Mouse (Mus musculus) neural tube, embryonic 12.5 days (tissue): ENCODE data around the gene Dbndd2. TPM values are rescaled to one million over a fixed set of nuclear protein-coding genes. Genes with fewer than 3 reads are reported as not detected.

Source experiments
- ATAC-seq: fragments of 200-750 bp; cut with Nextera tagmentation; 2 replicates; pipeline ENCODE4 v1.8.0; 2017; ENCODE audit warnings: low read depth, mild to moderate bottlenecking, moderate TSS enrichment, moderate library complexity; ENCODE audit not compliant: low FRiP score
- H3K27ac ChIP-seq: fragments of 300-500 bp; sonication (generic); 2 replicates; pipeline ENCODE4 v1.5.1; 2016
- H3K27me3 ChIP-seq: fragments of 300-500 bp; sonication (generic); replicated peaks from 2 replicates; pipeline ENCODE4 v1.6.1; 2016; ENCODE audit warnings: mild to moderate bottlenecking
- H3K36me3 ChIP-seq: fragments of 300-500 bp; sonication (generic); 2 replicates; pipeline ENCODE4 v1.6.1; 2016; ENCODE audit warnings: mild to moderate bottlenecking
- H3K4me1 ChIP-seq: fragments of 300-500 bp; sonication (generic); 2 replicates; pipeline ENCODE4 v1.6.1; 2016
- H3K4me2 ChIP-seq: fragments of 300-500 bp; sonication (generic); replicated peaks from 2 replicates; pipeline ENCODE4 v1.6.1; 2016; ENCODE audit warnings: mild to moderate bottlenecking
- H3K4me3 ChIP-seq: fragments of 300-500 bp; sonication (generic); 2 replicates; pipeline ENCODE4 v1.5.1; 2016
- H3K9ac ChIP-seq: fragments of 300-500 bp; sonication (generic); 2 replicates; pipeline ENCODE4 v1.6.1; 2016; ENCODE audit warnings: mild to moderate bottlenecking
- H3K9me3 ChIP-seq: fragments of 300-500 bp; sonication (generic); 2 replicates; pipeline ENCODE4 v1.6.1; 2016; ENCODE audit warnings: mild to moderate bottlenecking
- WGBS: fragments of 180-500 bp; shearing (Covaris S2); methylation state at CpG from one replicate; pipeline ENCODE4 v1.1.7; 2016; 5-methylcytosine and 5-hydroxymethylcytosine counted together
- polyA plus RNA-seq: library from polyadenylated mRNA; unstranded; fragments of >200 nt; fragmentation: Nextera tagmentation; extraction: Ambion mirVana; gene quantifications from 2 replicates; pipeline ENCODE4 v1.2.1, GENCODE M21; 2016

Gene Dbndd2
- polyA plus RNA-seq, 1 experiment from 2014 or later, result 7.0 TPM

GRCm38 (mm10) chr2:164456413-164456812, 29.5 kb upstream of the Dbndd2 start:
- WGBS, result 93% methylated on average over 1 of the region's 1 CpGs
- Histone ChIP-seq H3K36me3 (no peaks in the 10 kb centered on the region), H3K4me3 (no peak overlapping the region), H3K9ac (no peak overlapping the region), H3K4me1 (peaks cover 8% of the 10 kb centered on the region), H3K9me3 (no peaks in the 10 kb centered on the region), H3K4me2 (peak overlapping the region; percentile 48; the same call in 1 of the 2 replicates), H3K27me3 (no peaks in the 10 kb centered on the region), H3K27ac (no peak overlapping the region)
- no peak for ATAC-seq

DNA sequence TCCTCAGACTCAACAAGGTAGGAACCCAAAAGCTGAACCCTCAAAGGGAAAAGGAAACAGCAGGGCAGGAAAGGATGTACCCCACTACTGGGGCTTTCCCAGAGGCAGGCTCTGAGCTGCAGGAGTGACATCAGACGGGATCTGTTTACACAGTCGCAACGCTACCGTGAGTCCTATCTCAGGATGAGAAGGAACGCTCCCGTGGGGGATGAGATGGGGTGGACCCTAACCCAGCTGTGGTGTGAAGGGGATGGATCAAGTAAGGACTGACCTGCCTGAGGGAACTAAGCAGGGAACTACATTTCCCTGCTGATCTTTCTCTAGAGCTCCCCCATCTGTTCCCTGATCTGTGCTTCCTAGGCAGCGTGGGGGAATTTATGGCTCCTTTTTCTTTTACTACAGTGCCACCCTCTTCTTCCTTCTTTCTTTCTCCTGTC, 29.0 kb upstream of the Dbndd2 start, which contains the start of gene Sys1:
Sys1 (plus strand) TSS at position 101 of the 437 bp plus-strand sequence.
- Histone ChIP-seq H3K4me2 (peak within 1 kb of the TSS; percentile 48), H3K9ac (peak within 1 kb of the TSS; percentile 22; the same call in 1 of the 2 replicates), H3K9me3 (no peaks in the 10 kb centered on the region), H3K27me3 (no peaks in the 10 kb centered on the region), H3K27ac (no peak within 1 kb of the TSS), H3K4me3 (no peak within 1 kb of the TSS), H3K4me1 (peaks cover 11% of the 10 kb centered on the region), H3K36me3 (no peaks in the 10 kb centered on the region)
- 1% methylated on average over 7 of the region's 7 CpGs for WGBS
- no peak for ATAC-seq

DNA sequence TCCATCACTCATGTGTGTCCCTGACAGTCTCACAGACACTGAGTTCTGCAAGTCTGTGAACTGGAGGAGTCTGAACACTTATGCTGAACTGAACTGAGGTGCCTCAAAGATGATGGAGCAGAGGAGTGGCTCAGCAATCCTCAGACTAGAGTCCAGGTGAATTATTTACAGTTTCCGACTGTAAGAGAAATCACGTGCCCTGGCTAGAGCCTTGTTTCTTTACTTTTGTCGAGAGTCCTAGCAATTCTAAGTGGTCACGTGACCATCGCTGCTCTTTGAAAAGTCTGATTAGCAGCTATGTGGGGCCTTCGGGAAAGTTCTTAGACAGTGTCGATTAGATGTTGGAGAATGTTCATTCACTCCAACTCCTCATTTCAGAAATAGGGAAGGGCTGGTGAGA, 28.0 kb upstream of the Dbndd2 start:
- no peak for ATAC-seq
- WGBS, result 59% methylated on average over 7 of the region's 7 CpGs
- H3K27me3 ChIP-seq, result no peaks in the 10 kb centered on the region
- peaks cover 2% of the 10 kb centered on the region; the same call in 1 of the 2 replicates for H3K36me3 ChIP-seq
- H3K9me3 ChIP-seq, result no peaks in the 10 kb centered on the region
- H3K4me3 ChIP-seq, result no peak overlapping the region
- H3K4me2 ChIP-seq, result no peak overlapping the region
- H3K9ac ChIP-seq, result no peak overlapping the region
- H3K27ac ChIP-seq, result no peak overlapping the region
- H3K4me1 ChIP-seq, result peaks cover 19% of the 10 kb centered on the region

DNA sequence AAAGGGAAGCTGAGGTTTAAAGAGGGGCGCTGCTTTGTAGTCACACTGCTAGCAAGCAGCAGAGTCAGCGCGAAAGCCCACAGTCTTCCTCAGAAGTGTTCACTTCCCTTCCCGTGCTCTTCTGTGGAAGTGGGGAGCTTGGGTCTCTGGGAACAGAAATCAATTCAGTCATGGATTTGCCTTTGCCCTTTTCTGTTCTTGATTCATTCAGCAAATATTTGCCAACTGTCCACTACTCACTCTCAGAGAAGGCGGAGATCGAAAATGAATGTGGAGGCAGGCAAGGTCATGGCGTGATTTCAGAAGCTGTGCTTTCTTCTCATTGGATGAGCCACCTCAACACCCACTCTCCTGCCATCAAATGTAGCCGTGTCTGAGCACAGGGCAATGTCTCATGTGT, 27.4 kb upstream of the Dbndd2 start:
- no peaks in the 10 kb centered on the region for H3K9me3 ChIP-seq
- H3K4me3 ChIP-seq, result no peak overlapping the region
- ATAC-seq, result no peak
- H3K27ac ChIP-seq, result no peak overlapping the region
- H3K9ac ChIP-seq, result no peak overlapping the region
- WGBS, result 92% methylated on average over 8 of the region's 8 CpGs
- H3K27me3 ChIP-seq, result no peaks in the 10 kb centered on the region
- no peak overlapping the region for H3K4me2 ChIP-seq
- peaks cover 19% of the 10 kb centered on the region for H3K4me1 ChIP-seq
- peaks cover 8% of the 10 kb centered on the region; the same call in 1 of the 2 replicates for H3K36me3 ChIP-seq

DNA sequence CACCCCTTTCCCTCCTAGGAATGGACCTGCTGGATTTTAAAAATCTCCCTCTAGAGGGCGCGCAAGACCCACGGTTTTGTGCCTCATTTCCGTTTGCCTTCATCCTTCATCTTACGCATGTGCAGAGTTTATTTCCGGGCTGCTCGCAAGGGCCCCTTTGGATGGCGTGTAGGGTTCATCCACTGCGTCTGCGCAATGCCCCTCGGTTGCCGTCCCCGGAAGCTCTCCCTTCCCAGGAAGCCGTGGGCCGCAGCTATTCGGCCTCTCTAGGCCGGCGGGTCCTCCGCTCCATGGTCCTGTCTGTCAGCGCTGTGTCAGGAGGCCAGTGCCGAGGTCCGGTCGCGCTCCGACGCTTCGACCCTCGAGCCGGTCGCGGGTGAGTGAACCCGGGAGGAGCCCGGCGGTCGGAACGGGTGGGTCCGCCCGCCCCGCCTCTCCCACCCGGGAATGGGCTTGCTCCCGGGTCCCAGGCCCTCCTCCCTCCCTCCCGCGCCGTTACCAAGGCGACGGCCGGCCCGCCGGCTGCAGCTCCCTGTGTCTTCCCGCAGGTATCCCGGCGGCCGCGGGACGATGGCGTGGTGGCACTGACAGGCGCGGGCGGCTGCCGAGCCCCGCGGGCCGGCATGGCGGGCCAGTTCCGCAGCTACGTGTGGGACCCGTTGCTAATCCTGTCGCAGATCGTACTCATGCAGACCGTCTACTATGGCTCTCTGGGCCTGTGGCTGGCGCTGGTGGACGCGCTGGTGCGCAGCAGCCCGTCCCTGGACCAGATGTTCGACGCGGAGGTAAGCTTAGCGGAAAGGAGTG, 25.0 kb upstream of the Dbndd2 start, which contains the start of gene Gm20458:
Gm20458 (plus strand) TSS at position 223 of the 807 bp plus-strand sequence.
- ATAC-seq, result peak; percentile 98
- Histone ChIP-seq H3K4me2 (peak within 1 kb of the TSS; percentile 73), H3K27ac (peak within 1 kb of the TSS; percentile 82), H3K9me3 (no peaks in the 10 kb centered on the region), H3K36me3 (peaks cover 30% of the 10 kb centered on the region), H3K27me3 (no peaks in the 10 kb centered on the region), H3K4me1 (peaks cover 19% of the 10 kb centered on the region), H3K9ac (peak within 1 kb of the TSS; percentile 68), H3K4me3 (peak within 1 kb of the TSS; percentile 70)
- under 1% methylated on average over 77 of the region's 79 CpGs for WGBS

DNA sequence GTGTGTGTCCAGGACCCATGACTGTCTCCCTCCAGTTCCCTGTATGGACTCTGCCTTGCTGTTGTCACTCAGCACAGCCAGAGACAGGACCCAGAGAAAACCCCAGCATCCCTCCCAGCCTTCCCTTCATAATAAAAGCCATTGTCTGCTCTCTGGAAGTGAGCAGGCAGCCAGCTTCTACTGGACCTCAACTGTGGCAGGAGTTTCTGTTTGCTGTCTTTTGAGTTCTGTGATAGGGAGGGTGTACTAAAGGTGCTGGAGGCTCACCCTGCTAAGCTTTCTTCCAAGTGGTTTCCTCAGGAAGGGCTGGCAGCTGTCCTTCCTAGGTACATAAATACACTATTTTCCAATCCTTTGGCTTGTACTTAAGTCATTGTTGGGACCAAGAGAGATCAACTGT, 20.7 kb upstream of the Dbndd2 start:
- Histone ChIP-seq H3K27ac (no peak overlapping the region), H3K4me3 (no peak overlapping the region), H3K4me2 (no peak overlapping the region), H3K4me1 (peaks cover 11% of the 10 kb centered on the region), H3K36me3 (peaks cover 45% of the 10 kb centered on the region), H3K9me3 (no peaks in the 10 kb centered on the region), H3K27me3 (no peaks in the 10 kb centered on the region), H3K9ac (no peak overlapping the region)
- ATAC-seq, result no peak

DNA sequence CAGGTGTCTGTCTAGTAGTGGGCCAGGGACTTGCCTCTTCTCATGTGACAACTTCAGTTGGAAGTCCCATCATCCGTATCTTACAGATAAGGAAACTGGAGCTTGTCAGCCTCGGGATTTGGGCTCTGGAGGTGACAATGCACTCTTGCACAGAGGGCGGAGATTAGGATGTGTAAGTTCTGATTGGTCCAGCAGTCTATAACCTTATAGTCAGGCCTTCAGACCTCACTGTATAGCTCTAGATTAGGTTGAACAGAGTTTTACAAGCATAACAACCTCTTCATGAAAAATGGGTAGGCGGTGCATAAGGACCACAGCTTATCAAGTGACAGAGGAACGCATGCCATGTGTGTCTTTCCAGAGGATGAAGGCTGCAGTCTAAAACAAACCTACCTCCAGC, 19.1 kb upstream of the Dbndd2 start:
- Histone ChIP-seq H3K27me3 (no peaks in the 10 kb centered on the region), H3K36me3 (peaks cover 48% of the 10 kb centered on the region), H3K27ac (no peak overlapping the region), H3K4me2 (no peak overlapping the region), H3K9ac (no peak overlapping the region), H3K9me3 (no peaks in the 10 kb centered on the region), H3K4me3 (no peak overlapping the region), H3K4me1 (peaks cover 8% of the 10 kb centered on the region)
- no peak for ATAC-seq
- 88% methylated on average over 5 of the region's 5 CpGs for WGBS

- ATAC-seq, result no peak
- H3K36me3 ChIP-seq, result peaks cover 37% of the 10 kb centered on the region
- no peaks in the 10 kb centered on the region for H3K9me3 ChIP-seq
- H3K4me1 ChIP-seq, result no peaks in the 10 kb centered on the region
- H3K9ac ChIP-seq, result no peak overlapping the region
- no peak overlapping the region for H3K27ac ChIP-seq
- H3K27me3 ChIP-seq, result no peaks in the 10 kb centered on the region
- no peak overlapping the region for H3K4me3 ChIP-seq
- 34% methylated on average over 10 of the region's 10 CpGs for WGBS
- H3K4me2 ChIP-seq, result no peak overlapping the region
Measured at GRCm38 (mm10) chr2:164470254-164470653, 15.7 kb upstream of the Dbndd2 start.

- no peaks in the 10 kb centered on the region for H3K4me1 ChIP-seq
- H3K4me2 ChIP-seq, result no peak within 1 kb of the TSS
- H3K27me3 ChIP-seq, result no peaks in the 10 kb centered on the region
- 91% methylated on average over 6 of the region's 6 CpGs for WGBS
- no peaks in the 10 kb centered on the region for H3K9me3 ChIP-seq
- H3K9ac ChIP-seq, result no peak within 1 kb of the TSS
- no peak for ATAC-seq
- peaks cover 24% of the 10 kb centered on the region for H3K36me3 ChIP-seq
- H3K4me3 ChIP-seq, result no peak within 1 kb of the TSS
- H3K27ac ChIP-seq, result no peak within 1 kb of the TSS
Measured at GRCm38 (mm10) chr2:164473624-164474023, 12.3 kb upstream of the Dbndd2 start, which contains the start of gene Trp53tg5. TSS of gene Trp53tg5 (minus strand) at chr2:164473724.

DNA sequence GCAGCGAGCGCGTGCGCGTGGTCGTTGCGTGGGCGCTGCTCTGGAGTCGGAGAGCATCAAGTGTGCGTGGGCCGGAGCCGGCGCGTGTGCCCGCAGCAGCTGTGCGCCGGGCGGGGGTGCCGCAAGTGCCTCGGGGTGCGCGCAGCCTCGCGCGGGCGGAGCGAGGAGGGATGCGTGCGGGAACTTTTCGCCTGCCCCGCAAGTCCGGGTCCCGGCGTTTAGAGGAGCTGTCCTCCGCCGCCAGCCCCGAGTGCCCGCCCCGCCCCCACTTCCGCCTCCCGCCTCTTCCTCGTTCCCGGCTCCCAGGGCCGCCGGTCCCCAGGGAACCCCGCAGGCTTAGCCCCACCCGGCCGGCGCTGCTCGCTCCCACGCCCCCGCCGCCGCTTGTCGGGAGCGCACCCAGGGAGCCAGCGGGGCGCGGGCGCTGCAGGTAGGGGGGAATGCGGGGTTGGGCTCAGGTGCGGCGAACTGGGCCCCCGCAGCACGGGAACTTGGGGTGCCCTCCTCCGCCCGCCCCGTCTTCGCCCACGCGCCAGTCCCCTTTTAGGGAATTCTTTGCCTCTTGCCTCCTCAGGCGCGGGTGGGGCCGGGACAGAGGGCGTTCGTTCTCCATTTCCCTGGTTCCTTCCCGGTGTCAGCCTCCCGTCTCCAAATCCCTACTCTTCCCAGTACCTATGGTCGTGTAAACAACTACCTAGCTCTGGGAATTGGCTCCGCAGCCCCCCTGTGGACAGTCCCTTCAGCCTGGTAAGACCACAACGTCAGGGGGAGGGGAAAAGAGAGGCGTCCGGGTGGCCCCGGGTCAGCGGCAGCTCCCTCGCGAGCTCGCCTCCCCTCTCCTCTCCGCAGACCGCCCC, 580 bp downstream of the Dbndd2 start:
- under 1% methylated on average over 90 of the region's 90 CpGs for WGBS

DNA sequence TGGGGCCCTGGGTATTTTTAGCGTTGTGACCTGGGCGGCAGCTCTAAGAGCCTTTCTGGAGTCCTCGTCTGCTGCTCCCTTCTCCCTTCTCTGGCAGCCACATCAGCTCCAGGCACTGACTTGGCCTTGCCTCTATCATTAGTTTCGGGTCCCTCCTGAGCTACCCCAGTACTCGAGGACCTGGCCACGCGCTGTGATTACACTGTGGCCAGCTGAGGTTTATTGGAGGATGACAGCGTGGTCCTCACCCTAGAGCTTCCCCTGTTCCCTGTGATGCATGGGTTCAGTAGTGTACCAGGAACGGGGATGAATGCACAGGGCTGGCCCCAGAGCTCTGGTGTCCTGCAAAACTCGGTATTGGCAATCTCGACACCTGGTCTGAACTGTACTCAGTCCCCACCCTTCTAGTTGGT, 1.2 kb downstream of the Dbndd2 start:
- Histone ChIP-seq H3K4me1 (peaks cover 15% of the 10 kb centered on the region), H3K27ac (no peak overlapping the region), H3K9me3 (no peaks in the 10 kb centered on the region), H3K4me3 (peak overlapping the region; percentile 68), H3K9ac (peak overlapping the region; percentile 75), H3K27me3 (peaks cover 36% of the 10 kb centered on the region), H3K36me3 (peaks cover 7% of the 10 kb centered on the region), H3K4me2 (peak overlapping the region; percentile 99)
- no peak for ATAC-seq
- WGBS, result 13% methylated on average over 11 of the region's 11 CpGs

More for the DNA sequence above, 580 bp downstream of the Dbndd2 start:
- peaks cover 15% of the 10 kb centered on the region for H3K4me1 ChIP-seq
- peak; percentile 58 for ATAC-seq
- H3K27me3 ChIP-seq, result peaks cover 36% of the 10 kb centered on the region
- H3K4me2 ChIP-seq, result peak overlapping the region; percentile 99
- H3K9me3 ChIP-seq, result no peaks in the 10 kb centered on the region
- H3K9ac ChIP-seq, result peak overlapping the region; percentile 75
- no peak overlapping the region for H3K27ac ChIP-seq
- peak overlapping the region; percentile 68 for H3K4me3 ChIP-seq
- H3K36me3 ChIP-seq, result peaks cover 7% of the 10 kb centered on the region

- H3K4me3 ChIP-seq, result no peak overlapping the region
- peaks cover 36% of the 10 kb centered on the region for H3K27me3 ChIP-seq
- WGBS, result 60% methylated on average over 9 of the region's 9 CpGs
- H3K27ac ChIP-seq, result no peak overlapping the region
- no peak overlapping the region for H3K9ac ChIP-seq
- H3K4me1 ChIP-seq, result peaks cover 15% of the 10 kb centered on the region
- peaks cover 7% of the 10 kb centered on the region for H3K36me3 ChIP-seq
- H3K9me3 ChIP-seq, result no peaks in the 10 kb centered on the region
- H3K4me2 ChIP-seq, result no peak overlapping the region
- ATAC-seq, result no peak
Measured at GRCm38 (mm10) chr2:164487812-164488211, 1.9 kb downstream of the Dbndd2 start.
